Mouse (Mus musculus) megakaryocyte progenitor cell, adult 5-6 weeks (primary cell): Measurements from ENCODE around the gene Gm21974. TPM values are rescaled to one million over a fixed set of nuclear protein-coding genes. Genes with fewer than 3 reads are reported as not detected.
"Not testable (repeated sequence)": the region's sequence is repeated elsewhere in the genome, so short reads cannot be mapped to it uniquely, and the experiment has no call there.

ENCODE experiments used
- ATAC-seq: replicated peaks from 2 replicates; pipeline ENCODE4 v1.8.0; 2016; ENCODE audit warnings: mild to moderate bottlenecking, moderate TSS enrichment, inconsistent platforms; ENCODE audit not compliant: poor library complexity
- total RNA-seq, 2 experiments: library from RNA; stranded (forward) in 1 of 2; stranded (reverse) in 1 of 2; fragments of 157-497, 149-512 nt in 1 of 2; fragments of 200-1000 nt in 1 of 2; gene quantifications; 2 replicates each; pipeline versions ENCODE4 v1.2.3 to v1.2.4; 2015 to 2017

The Gm21974 gene
- total RNA-seq (2015) (not detected in 2 replicates), total RNA-seq (2017) (not detected in 2 replicates)

DNA sequence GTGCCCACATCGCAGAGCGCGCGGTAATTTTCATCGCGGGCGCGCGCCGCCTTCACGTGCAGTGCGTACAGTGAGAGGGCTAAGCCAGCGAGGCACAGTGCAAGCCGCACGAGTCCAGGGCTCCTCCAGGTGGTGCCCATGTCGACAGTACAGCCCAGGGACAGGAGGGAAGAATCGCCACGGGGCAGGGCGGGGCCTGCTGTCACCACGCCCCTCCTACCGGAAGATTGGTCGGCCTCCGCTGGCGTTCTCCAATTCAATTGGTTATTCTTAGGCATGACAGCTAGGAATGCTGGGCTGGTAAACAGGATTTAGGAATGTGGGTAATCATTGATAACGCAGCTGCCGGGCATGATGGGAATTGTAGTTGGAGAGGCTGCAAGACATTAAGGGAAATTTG, at the start of gene Gm21974, which contains the start of gene Vkorc1:
Gene Gm21974, minus strand, starts transcription at position 13 of the 400 bp plus-strand sequence.
Gene Vkorc1, minus strand, starts transcription at position 176 of the 400 bp plus-strand sequence.
- peak; percentile 91 for ATAC-seq

DNA sequence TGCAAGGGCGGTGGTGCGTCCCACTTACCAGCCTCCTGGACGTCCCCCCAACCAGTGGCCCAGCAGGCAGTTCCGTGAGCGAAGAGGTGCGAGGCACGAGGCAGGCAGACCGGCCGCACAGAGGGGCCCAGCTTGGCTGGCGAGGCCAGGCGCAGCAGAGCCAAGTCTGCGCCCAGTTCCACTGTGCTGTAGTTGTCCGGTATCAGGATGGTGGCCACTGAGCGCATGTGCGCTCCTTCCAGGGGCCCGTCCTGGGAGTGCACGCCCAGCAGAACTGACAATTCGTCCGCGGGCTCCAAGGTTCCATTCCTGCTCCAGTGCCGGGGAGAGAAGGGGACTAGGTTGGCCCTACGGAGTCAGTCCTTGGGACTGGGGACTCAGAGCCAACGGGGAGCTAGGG, 49.4 kb upstream of the Gm21974 start:
- no peak for ATAC-seq

DNA sequence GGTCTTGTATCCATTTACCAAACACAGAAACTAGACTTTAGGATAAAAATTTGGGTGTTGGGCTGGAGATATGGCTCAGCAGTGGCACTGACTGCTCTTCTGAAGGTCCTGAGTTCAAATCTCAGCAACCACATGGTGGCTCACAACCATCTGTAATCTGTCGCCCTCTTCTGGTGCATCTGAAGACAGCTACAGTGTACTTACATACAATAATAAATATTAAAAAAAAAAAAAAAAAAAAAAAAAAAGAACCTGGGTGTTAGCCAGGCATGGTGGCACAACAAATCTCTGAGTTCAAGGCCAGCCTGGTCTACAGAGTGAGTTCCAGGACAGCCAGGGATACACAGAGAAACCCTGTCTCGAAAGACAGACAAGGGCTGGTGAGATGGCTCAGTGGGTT, 46.8 kb upstream of the Gm21974 start:
- not testable (repeated sequence) for ATAC-seq

DNA sequence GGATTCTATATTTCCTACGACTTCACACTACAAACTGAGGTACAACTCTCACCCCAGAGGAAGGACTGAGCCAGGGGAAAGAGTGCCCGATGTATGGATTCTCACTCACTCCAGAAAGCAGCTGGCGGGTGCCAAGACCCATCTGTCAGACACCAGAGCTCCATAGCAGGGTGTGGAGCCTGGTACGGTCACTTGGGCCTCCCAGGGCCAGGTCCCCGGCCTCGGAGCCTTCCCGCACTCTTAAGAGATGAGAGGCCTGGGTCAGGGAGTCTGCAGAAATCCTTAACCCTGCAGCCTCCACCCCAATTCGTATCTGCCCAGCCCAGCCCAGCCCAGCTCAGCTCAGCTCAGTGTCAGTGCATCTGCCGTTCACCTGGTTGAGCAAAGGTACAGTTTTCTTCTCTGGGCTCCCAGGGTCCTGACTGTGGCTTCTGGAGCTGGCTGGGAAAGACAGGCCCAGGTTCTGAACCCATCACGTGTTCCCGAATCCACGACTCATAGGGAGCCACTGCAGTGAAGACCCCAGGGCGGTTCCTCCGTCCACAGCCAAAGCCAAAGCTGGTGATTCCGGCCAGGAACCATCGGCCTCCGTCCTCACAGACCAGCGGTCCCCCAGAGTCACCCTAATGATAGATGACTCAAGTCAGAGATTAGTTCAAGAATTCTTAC, 41.1 kb upstream of the Gm21974 start:
- ATAC-seq, result no peak

DNA sequence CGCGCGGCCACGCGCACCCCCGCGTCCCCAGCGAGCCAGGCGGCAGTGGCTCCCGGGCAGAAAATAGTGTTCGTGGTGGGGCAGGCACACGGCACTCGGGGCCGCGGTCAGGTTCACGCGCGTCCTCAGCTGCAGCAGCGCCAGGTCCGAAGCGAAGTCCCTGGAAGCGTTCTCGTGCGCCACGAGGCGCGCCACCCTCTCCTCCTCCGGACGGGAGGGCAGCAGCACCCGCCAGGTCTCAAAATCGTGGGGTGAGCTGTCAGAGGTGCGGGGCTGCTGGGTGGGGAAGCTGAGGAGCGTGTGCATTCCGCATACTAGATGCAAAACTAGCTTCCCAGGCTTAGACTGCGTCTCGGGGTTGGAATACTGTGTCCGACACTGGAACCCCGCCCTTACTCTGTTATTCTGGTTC, 40.5 kb upstream of the Gm21974 start:
- ATAC-seq, result peak; percentile 13

DNA sequence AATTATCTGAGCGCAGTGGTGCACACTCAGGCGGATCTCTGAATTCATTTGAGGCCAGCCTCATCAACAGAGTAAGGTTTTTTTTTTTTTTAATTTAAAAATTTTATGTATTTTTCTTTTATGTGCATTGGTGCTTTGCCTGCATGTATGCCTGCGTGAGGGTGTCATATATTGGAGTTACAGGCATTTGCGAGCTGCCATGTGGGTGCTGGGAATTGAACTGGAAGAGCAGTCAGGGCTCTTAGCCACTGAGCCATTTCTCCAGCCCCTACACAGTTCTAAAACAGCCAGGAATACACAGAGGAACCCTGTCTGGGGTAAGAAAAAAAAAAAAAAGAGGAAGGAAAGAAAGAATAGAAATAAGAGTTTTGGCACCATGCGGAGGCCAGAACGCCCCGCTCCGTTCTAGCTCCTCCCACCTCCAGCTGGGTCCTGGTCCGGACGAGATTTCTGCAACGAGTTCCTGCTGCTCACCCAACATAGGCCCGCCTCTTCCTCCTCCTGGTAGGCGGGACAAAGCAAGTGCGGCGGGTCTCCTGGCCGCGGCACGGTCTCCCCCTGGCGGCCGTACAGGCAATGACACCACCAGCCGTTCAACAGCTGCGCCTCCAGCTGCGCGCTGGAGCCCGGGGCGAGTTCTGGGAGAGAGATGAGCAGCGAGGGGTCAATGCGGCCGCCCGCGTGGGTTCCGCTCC, 39.9 kb upstream of the Gm21974 start:
- ATAC-seq, result peak; percentile 99

DNA sequence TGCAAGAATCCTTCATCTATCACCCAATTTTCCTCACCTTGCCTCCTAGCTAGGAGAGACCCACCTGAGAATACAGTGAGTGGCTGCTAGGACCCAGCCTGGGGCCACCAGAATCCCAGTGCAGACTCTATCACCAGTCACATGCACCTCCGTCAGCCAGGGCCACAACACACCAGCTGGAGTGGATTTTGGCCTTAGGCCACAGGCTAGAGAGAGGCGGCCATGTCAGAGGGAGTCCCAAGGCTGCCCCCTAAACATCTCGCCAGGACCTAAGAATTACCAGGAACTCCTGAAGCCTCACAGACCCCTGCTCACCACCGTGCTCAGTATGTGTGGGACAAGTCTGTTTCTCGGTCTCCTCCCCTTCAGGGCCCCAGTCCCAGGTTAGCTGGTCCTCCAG, 38.8 kb upstream of the Gm21974 start:
- no peak for ATAC-seq

DNA sequence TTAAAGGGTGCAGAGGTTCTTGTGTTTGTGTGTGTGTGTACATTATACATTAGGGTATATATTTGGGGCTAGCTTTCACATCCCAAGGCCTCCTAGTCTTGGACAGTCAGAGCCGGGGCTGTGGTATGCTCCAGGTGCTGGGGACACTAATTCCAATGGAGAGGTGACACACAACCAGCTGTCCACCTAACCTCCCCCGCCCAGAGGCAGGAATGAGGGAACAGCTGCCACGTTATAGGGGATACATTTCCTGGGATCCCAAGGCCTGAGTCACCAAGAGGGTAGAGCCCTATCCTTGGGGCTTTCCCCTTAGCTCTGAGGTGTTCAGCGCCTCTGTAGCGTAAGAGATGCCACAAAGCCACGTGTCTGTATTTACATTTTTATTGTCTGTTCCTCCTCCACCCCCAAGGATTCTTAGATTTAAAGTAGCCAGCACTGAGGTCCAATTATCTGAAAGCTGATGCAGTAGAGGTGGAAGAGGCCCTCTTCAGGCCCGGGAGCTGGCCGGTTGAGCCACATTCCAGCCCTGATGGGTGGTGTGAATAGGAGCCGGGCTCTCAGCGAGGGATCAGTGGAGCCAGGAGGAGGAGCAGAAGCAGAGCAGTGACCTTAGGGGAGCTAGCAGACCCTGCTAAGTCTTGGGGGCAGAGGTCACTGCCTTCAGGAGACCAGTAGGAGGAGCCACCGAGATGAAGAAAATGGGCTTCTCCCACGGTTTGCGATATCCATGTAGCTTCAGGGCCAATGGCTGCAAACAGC, 37.2 kb upstream of the Gm21974 start:
- no peak for ATAC-seq

DNA sequence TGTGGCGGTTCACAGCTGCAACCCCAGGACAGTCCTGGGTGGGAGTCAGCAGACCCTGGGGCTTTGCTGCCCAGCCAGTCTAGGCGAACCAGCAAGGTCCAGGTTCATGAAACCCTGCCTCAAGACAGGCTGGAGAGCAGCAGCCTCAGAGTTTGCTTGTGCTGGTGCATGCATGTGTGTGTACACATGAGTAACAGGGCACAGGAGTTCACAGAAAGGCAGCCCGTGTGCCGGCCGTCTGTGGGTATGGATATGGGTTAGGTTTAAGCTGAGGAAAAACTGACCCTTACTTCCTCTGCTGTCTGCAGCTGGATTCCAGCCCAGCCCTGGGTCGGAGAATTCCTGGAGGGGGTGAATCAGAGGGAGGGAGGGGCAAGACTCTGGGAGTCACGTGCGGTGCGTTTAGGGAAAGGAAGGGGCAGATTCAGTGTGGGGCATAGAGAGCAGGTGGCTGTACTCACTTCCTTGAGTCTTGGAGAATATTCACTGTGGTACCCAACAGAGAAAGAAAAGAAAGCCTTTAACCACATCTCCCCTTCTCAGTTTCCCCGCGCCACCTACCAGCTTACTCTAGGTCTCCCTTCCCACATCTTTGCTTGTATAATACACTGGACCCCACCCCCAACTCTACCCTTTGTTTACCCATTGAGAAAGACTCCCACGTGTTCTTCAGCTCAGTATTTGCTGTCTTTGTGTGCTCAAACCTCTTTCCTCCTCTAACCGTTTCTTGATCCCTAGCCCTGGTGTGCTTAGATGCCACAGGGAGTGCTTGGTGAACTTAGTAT, 36.3 kb upstream of the Gm21974 start:
- no peak for ATAC-seq

DNA sequence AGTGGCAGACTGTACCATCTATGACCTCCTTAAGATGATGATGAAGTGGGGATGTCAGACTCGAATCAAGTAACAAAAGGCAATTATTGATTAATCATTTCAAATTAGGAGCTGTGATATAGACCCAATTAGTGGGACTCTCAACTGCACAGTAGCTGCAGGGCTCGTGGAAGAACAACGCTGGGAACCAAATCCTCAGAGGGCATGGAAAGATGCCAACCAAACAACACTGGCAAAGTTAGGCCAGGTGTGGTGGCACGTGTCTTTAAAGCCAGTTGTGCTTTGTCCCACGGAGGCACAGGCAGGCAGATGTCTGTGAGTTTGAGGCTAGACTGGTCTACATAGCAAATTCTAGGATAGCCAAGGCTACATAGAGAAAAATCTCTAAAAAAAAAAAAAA, 35.4 kb upstream of the Gm21974 start:
- ATAC-seq, result no peak

DNA sequence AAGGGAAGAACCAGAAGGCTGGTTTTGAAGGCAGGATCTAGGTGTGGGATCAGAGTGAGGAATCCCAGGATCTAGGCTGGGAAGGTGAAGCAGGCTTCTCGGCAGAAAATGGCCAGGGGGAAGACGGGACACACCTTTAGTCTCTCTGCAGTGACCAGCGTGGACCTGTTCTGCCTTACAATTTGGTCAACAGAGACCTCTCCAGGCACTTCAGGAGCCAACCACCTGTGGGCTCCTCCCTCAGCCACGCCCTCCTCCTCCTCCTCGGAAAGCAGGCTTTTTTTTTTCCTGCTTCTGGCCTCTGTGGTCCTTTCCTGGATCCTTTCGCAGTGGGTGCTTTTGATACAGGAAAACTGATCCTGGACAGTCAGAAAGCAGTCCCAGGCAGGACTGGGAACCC, 34.7 kb upstream of the Gm21974 start, which contains the start of gene Prss8:
Gene Prss8, minus strand, starts transcription at position 182 of the 400 bp plus-strand sequence.
- ATAC-seq, result no peak

DNA sequence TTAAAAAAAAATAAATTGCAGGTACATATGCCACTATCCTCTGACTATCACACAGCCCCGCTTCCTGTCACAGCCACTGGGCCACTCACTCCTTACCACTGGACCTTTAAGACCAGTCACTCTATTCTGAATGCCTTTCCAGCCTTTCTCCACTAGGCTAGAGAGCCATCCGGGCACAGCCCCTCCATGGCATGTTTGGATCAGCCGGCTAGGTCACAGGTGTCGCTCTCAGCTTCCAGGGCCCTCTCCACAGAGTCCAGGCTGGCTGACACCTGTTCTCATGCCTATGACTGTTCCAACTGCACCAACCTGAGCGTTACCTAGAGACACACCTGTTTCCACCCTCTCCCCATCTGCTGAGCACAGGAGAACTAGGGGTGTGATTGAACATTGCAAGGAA, 33.3 kb upstream of the Gm21974 start:
- ATAC-seq, result no peak

DNA sequence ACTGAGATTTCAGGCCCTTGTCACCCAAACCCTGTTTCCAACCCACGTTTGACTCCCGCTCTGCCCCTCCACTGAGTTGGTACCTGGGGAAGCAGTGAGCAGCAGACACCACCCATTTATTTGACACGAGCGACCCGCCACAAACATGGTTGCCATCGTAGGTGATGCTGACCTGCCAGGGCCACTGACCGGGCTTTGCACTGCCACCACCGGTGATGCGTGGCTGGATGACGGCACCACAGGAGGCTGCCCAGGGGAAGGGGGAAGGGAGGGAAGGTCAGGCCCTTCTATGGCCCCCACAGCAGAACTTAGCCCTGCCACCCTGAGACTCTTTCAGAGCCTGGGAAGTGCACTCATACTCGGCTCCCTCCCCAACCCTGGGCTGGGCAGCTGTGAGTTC, 32.5 kb upstream of the Gm21974 start:
- no peak for ATAC-seq

DNA sequence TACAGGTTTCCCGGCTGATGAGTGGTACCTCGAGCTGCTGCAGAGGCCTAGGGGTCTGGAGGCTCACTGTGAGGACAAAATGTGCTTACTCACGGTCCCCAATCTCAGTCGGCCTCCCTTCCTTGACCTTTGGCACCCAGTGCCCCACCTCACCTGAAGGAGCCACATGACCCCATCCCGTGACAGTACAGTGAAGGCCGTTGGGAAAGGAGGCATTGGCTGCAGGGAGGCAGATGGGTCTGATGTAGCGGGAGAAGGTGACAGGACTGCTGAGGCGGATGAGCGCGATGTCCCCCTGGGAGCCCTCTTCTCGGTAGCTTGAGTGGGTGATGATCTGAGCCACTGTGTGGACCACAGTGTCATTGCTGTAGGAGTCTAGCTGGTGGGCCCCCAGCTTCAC, 31.6 kb upstream of the Gm21974 start:
- no peak for ATAC-seq

DNA sequence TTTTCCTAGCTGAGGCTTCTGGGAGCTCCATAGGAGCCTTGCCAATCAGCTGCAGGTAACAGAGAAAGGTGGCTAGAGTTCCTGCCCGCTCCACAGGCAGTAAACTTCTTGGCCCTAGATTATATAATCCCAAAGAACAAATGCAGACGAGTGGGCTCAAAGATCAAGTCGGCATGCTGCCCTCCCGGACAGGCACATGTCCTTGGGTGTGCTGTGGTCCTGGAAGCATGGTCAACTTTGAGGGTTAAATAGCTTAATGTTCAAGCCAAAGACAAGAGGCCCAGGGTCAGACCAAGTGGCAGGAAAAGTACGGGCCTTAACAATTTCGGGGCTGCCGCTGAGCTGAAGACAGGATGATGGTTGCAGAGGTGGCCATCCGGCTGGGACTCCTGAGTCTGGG, 30.8 kb upstream of the Gm21974 start:
- ATAC-seq, result no peak

DNA sequence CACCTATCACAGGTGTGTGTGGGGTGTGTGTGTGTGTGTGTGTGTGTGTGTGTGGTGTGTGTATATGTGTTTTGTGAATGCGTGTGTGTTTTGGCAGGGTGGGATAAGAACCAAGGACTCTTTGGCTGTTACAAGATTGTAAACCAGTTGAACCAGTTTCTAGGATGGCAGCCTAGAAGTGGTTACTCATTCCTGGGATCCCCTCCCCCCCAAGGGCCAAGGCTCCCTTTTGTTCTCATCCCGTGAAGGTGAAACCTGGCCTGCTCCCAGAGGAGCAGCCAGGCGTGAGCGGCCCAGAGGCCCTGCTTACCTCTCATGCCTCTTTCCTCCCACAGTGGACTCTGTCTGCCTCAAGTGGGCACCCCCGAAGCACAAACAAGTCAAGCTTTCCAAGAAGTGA, 30.0 kb upstream of the Gm21974 start:
- no peak for ATAC-seq

DNA sequence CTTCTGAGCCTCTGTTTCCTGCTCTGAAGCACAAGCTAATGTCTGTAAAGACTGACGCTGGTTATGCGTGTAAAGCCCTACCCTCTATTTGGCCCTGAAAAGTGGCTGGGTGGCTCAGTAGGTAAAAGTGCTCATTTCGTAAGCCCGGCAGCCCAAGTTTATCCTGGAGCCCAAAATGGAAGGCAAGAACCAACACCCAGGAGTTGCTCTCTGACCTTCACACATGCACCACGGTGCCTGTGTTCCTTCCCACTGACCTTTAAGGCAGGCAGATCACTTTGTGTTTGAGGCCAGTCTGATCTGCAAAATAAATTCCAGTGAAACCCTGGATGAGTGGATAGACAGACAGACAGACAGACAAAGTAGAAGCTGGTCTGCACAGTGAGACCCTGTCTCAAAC, 28.5 kb upstream of the Gm21974 start:
- no peak for ATAC-seq

DNA sequence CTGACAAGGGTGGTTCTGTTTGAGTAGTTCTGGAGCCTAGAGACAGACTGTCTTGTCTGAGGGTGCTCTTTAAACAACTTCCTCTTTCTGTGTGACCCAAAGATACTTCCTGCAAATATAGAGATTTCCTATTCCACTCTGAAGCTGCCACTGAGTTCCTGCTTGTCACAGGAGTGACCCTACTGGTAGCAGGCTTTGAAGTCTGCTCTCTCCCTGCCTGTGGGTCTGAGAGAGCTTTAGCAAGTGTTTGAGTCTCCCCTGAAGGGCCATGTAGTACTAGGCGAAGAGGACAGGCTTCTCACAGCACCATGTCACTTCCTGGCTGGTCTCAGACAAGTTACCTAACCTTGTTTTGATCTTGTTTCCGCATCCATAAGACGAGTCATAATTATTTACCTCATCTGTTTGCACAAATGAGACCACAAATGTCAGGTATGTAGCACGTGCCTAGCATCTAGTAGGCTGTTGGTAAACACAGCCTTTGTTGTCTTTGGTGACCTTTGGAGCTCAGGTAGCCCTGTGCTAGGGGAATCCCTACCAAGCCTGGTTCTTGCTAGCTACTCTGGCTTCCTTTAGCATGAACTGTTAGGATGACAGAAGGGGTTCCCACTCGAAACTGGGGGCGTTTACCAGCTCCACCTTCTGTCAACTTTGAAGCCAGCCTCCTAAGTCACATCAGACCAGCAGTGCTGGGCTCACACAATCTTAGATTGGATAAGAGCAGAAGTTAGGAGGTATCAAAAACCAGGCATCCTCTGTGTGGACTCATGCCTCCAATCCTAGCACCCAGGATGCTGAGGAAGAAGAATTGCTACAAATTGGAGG, 27.4 kb upstream of the Gm21974 start:
- peak; percentile 57 for ATAC-seq

DNA sequence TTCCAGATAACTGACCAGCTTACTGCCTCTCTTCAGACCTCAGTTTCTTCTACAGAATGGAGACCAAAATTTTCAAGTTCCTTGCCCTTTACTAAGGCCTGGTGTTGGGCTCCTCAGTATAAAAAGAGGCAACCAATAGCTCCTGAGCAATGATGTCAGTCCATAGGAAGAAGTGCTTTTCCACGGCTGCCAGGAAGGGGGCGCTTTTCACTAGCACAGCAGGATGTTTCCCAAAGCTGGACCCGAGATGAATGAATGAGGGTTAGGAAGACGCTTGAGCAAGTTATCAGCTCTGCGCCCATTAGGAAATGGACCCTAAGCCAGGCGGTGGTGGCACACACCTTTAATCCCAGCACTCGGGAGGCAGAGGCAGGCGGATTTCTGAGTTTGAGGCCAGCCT, 26.3 kb upstream of the Gm21974 start:
- peak; percentile 53 for ATAC-seq

DNA sequence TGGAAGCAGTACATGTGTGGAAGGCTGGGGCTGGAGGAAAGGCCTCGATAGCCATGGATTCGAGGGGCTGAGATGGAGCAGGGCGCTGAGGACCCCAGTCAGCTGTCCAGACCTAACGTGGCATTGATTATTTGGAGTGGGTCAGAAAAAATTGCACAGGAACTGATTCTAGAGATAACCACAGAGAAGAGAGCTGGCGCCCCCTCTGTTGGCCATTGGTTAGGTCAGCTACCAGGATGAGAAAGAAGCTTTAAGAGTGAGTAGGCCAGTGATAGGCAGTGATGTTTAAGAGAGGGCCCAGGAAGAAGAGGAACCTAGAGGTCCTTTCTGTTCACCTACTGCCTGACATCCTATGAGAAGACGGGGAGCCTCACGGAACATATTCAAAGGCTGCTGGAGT, 24.0 kb upstream of the Gm21974 start:
- ATAC-seq, result peak; percentile 53
